ENCODE assay signal across 20 mouse cellular contexts in the genomic region with DNA sequence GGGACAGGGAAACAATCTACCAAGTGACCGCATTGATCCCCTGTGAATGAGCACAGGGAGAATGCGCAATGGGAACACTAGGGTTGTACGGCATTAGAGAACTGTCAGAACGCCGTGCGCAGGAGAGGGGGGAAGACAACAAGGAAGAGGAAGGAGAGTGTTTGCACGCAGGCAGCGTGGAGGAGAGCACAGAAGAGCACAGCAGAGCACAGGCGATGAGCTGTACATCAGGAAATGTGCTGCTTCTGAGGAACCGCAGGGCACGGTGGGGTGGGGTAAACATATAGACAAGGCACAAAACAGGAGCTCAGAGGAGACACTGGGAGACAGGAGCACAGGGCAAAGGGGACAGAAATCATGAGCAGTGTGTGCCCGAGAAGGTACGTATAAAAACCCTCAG. TPM values are rescaled to one million over a fixed set of nuclear protein-coding genes. Genes with fewer than 3 reads are reported as not detected.
DNase-seq lines count a peak whose midpoint lies in the region; ATAC-seq and TF ChIP-seq lines count a peak whose summit lies in the region.
"Had no signal": no experiment of that assay in that cellular context is flagged by ENCODE, and none has a peak within 500 bp of the region (broad histone marks: within the 10 kb centered on the region; RNA-seq: fewer than 3 reads in every experiment).

No protein-coding gene starts in this region.

- peaks cover 10% of the 10 kb centered on the region; the same call in 1 of the 2 replicates for H3K4me1 ChIP-seq in lung, embryonic 16.5 days (replicated peaks; ENCODE audit: control insufficient read depth, insufficient read depth, low read length)
- peaks cover 5% of the 10 kb centered on the region; the same call in 1 of the 2 replicates for H3K4me1 ChIP-seq in lung, adult 2 months (ENCODE audit: control insufficient read depth, insufficient read depth, low read length)
- H3K4me1 ChIP-seq in limb, embryonic 10.5 days = peaks cover 28% of the 10 kb centered on the region
- peaks cover 14% of the 10 kb centered on the region for H3K4me1 ChIP-seq in hindbrain, embryonic 12.5 days
- H3K4me1 ChIP-seq: hindbrain, embryonic 15.5 days had no signal

- TF ChIP-seq POLR2A in lung, adult 2 months (IDR thresholded peaks at IDR 0.05; ENCODE audit: borderline replicate concordance, extremely low read depth, low read depth, low read length) = no peak

- TF ChIP-seq CTCF in lung, adult 2 months (IDR thresholded peaks at IDR 0.05; ENCODE audit: insufficient read depth, low read length) = no peak

- no peaks in the 10 kb centered on the region for H3K27me3 ChIP-seq in lung, embryonic 16.5 days (ENCODE audit: control insufficient read depth, insufficient read depth, low read depth, low read length)
- H3K27me3 ChIP-seq in limb, embryonic 10.5 days (ENCODE audit: low read depth, poor library complexity, severe bottlenecking) = no peaks in the 10 kb centered on the region
- peaks cover 3% of the 10 kb centered on the region; the same call in 1 of the 2 replicates for H3K27me3 ChIP-seq in hindbrain, embryonic 12.5 days
- H3K27me3 ChIP-seq: liver, embryonic 13.5 days had no signal

- 72% methylated on average over 13 of the region's 13 CpGs for WGBS in lung, embryonic 16.5 days
- WGBS in lung, adult 2 months = 60% methylated on average over 13 of the region's 13 CpGs
- WGBS in limb, embryonic 10.5 days = 90% methylated on average over 13 of the region's 13 CpGs
- 87% methylated on average over 13 of the region's 13 CpGs for WGBS in hindbrain, embryonic 12.5 days

- no peak overlapping the region for H3K4me3 ChIP-seq in lung, embryonic 16.5 days (ENCODE audit: low read length)
- H3K4me3 ChIP-seq in lung, adult 2 months (replicated peaks; ENCODE audit: extremely low read depth, low read depth, low read length) = no peak overlapping the region
- no peak overlapping the region for H3K4me3 ChIP-seq in limb, embryonic 10.5 days
- H3K4me3 ChIP-seq in hindbrain, embryonic 12.5 days = no peak overlapping the region
- H3K4me3 ChIP-seq: erythroblast, embryonic 14.5 days; hindbrain, embryonic 15.5 days; liver, embryonic 13.5 days had no signal

- H3K36me3 ChIP-seq in lung, embryonic 16.5 days (ENCODE audit: control insufficient read depth, insufficient read depth, low read length) = no peaks in the 10 kb centered on the region; the same call in 1 of the 2 replicates
- H3K36me3 ChIP-seq in limb, embryonic 10.5 days = peaks cover 25% of the 10 kb centered on the region
- no peaks in the 10 kb centered on the region for H3K36me3 ChIP-seq in hindbrain, embryonic 12.5 days

- H3K9me3 ChIP-seq in lung, embryonic 16.5 days (ENCODE audit: control insufficient read depth, low read length) = no peaks in the 10 kb centered on the region
- H3K9me3 ChIP-seq in limb, embryonic 10.5 days (replicated peaks) = no peaks in the 10 kb centered on the region
- H3K9me3 ChIP-seq in hindbrain, embryonic 12.5 days (replicated peaks) = no peaks in the 10 kb centered on the region
- H3K9me3 ChIP-seq: hindbrain, embryonic 15.5 days; liver, embryonic 13.5 days had no signal

- H3K9ac ChIP-seq in lung, embryonic 16.5 days (ENCODE audit: low read length) = no peak overlapping the region
- no peak overlapping the region for H3K9ac ChIP-seq in hindbrain, embryonic 12.5 days
- H3K9ac ChIP-seq: hindbrain, embryonic 15.5 days; liver, embryonic 13.5 days had no signal

- 0 out of 2 replicates have a peak, but pooled peaks have one; percentile 10 for ATAC-seq in lung, embryonic 16.5 days (ENCODE audit: low read depth)
- ATAC-seq in CD4-positive, CD25-positive, alpha-beta regulatory T cell, adult 4 months = peak; percentile 67
- no peak for ATAC-seq in hindbrain, embryonic 12.5 days (ENCODE audit: low FRiP score)
- no peak for ATAC-seq in frontal cortex, adult (ENCODE audit: low TSS enrichment)
- ATAC-seq: intestine, postnatal 0 days had no signal

- no peak overlapping the region for H3K4me2 ChIP-seq in lung, embryonic 16.5 days (ENCODE audit: low read depth, low read length)
- H3K4me2 ChIP-seq in hindbrain, embryonic 12.5 days (replicated peaks) = no peak overlapping the region
- H3K4me2 ChIP-seq: hindbrain, embryonic 15.5 days; liver, embryonic 13.5 days; midbrain, embryonic 11.5 days had no signal

- no peak overlapping the region for H3K27ac ChIP-seq in lung, embryonic 16.5 days (ENCODE audit: low read length)
- H3K27ac ChIP-seq in limb, embryonic 10.5 days = peak overlapping the region; percentile 17; the same call in 1 of the 2 replicates
- no peak overlapping the region for H3K27ac ChIP-seq in hindbrain, embryonic 12.5 days
- H3K27ac ChIP-seq: hindbrain, embryonic 15.5 days; liver, embryonic 13.5 days had no signal

- DNase-seq in lung, adult 2 months = no peak
- no peak for DNase-seq in limb, embryonic 10.5 days (ENCODE audit: low spot score)
- DNase-seq in thymus, postnatal 14 days = peak; percentile 34
- no peak for DNase-seq in cerebellum, adult 11-12 months
- DNase-seq: adrenal gland, adult 2 months; cerebellum, adult 18-20 months; cerebellum, postnatal 36 days; gastrocnemius, postnatal 10 days; heart, postnatal 14 days; layer of hippocampus, postnatal 36 days; liver, embryonic 13.5 days; lung, postnatal 14 days had no signal

RNA-seq across cellular contexts. Expression of gene Cox10, which starts 31.8 kb away (rescaled TPM):
- polyA plus RNA-seq in lung, embryonic 16.5 days (2015; fragmentation: Nextera tagmentation; extraction: Ambion mirVana) = 18.0 and 21.1 TPM in 2 replicates
- polyA plus RNA-seq in lung, adult 2 months (2012; rRNA removed) = 9.6 and 11.0 TPM in 2 replicates
- polyA plus RNA-seq in CD4-positive, CD25-positive, alpha-beta regulatory T cell, adult 4 months (2017; shearing (Covaris generic)) = 10 to 100 TPM; 20.3 to 30.5 TPM
- polyA plus RNA-seq in limb, embryonic 10.5 days (2016; fragmentation: Nextera tagmentation; extraction: Ambion mirVana) = 30.8 and 32.3 TPM in 2 replicates
- 19.8 and 22.1 TPM in 2 replicates for polyA plus RNA-seq in hindbrain, embryonic 12.5 days (2016; fragmentation: Nextera tagmentation; extraction: Ambion mirVana)

Comparison
In these comparisons a context has a peak if more than half of its experiments do, and no peak if none do; other contexts are left out.
1. ATAC-seq: peak in lung, embryonic 16.5 days (single experiment) and CD4-positive, CD25-positive, alpha-beta regulatory T cell, adult 4 months (single experiment); none in hindbrain, embryonic 12.5 days (single experiment) and frontal cortex, adult (single experiment).